Mouse (Mus musculus) T-helper 1 cell (primary cell): ENCODE data around the gene Cacng1.

ENCODE experiments used
- in situ Hi-C: fragments of 300-600 bp; cut with MboI, MseI; formaldehyde crosslinking; loops from one replicate; pipeline ENCODE4 v1.15.1; 2025; ENCODE audit warnings: high pct_unique_total_duplicates

Gene Cacng1

GRCm38 (mm10) chr11:107707897-107708610 is 8.3 kb downstream of the Cacng1 start:
- in situ Hi-C loops: no loop called here

- in situ Hi-C loops: no loop called here
Observed at GRCm38 (mm10) chr11:107705476-107706074, 10.7 kb downstream of the Cacng1 start.

- in situ Hi-C loops: no loop called here
Observed at GRCm38 (mm10) chr11:107705060-107705459, 11.3 kb downstream of the Cacng1 start.

DNA sequence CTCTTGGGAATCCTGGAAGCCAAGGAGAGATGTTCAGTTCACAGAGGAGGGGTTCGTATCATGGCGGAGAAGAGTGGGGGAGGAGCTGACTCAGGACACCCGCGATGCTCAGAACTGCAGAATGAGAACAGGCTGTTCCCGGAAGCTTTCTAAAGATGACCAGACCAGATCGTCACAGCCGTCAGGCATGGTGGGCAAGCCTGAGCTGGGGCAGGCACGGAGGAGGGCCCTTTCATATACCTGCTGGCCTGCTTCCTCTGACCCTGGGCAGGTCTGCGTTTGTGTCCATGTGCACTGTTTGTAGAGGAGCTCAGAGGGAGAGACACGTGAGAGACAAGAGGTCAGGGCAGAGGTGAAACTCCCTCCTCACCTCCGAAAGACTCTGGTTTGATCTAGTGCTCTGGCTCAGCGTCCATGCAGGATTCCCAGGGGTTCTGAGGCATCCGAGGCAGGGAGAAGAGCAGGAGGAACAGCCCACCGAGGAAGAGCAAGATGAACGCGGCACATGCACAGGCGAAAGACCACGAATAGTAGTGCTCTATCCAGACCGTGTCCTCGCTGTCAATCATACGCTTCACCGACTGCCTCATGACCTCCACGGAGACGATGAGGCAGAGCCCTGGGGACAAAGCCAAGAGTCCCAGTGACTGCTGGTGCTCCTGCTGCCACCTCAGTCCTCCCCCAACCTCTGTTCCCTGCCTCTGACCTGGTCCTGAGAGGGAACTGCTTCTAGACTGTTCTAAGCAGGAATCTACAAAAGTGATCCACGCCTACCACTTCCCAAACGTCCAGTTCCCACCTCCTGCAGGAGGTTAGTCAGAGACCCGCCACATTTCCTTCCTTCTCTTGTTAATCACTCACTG is 12.8 kb downstream of the Cacng1 start:
- in situ Hi-C loops: loop anchor here (5.0 kb wide), 1 partner anchor 186 kb away; no protein-coding TSS in a partner anchor

GRCm38 (mm10) chr11:107699967-107700366 is 16.4 kb downstream of the Cacng1 start:
- in situ Hi-C loops: loop anchor here (5.0 kb wide), 1 partner anchor 183 kb away; no protein-coding TSS in a partner anchor

DNA sequence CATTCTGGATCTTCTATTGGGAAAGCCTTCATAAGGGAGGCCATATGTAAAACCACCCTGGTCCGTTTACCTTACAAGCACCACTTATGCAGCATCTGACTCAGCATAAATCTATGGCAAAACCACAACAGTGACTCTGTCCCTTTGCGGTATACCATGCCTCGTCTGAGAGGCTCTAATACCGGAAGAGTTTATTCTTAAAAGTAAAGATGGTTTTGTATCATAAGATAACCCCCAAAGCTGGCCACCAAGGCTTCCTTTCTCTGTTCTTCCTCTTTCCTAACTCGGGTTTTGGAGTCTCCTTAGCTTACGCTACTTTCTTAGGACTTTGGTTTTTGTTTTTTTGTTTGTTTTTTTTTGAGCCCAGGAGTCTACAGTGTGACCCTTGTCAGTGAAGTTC is 23.0 kb downstream of the Cacng1 start:
- in situ Hi-C loops: no loop called here

DNA sequence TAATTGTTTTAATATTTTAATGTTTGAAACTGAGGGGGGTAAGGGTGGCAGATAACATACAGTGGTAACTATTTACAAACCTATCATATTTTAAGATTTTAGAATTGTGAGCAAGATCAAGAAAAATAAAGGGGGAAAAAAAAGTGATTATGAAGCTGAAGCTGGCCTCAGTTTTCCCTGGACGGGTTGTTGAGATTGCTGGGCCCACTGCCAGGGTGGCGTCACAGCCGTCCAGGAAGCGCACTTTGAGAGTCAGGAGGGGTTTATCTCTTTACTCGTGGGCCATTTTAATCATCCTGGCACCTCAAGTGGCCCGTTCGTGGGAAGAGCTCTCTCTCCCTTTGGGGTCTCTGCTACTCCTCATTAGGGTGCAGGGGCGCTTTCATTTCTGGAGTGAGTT is 24.8 kb downstream of the Cacng1 start:
- in situ Hi-C loops: no loop called here

- in situ Hi-C loops: no loop called here
Observed at GRCm38 (mm10) chr11:107688480-107688879, 27.8 kb downstream of the Cacng1 start.

- in situ Hi-C loops: no loop called here
Observed at GRCm38 (mm10) chr11:107686290-107686689, 30.0 kb downstream of the Cacng1 start.

- in situ Hi-C loops: no loop called here
Observed at GRCm38 (mm10) chr11:107683544-107684465, 32.5 kb downstream of the Cacng1 start.

- in situ Hi-C loops: no loop called here
Observed at GRCm38 (mm10) chr11:107682694-107683355, 33.5 kb downstream of the Cacng1 start.

DNA sequence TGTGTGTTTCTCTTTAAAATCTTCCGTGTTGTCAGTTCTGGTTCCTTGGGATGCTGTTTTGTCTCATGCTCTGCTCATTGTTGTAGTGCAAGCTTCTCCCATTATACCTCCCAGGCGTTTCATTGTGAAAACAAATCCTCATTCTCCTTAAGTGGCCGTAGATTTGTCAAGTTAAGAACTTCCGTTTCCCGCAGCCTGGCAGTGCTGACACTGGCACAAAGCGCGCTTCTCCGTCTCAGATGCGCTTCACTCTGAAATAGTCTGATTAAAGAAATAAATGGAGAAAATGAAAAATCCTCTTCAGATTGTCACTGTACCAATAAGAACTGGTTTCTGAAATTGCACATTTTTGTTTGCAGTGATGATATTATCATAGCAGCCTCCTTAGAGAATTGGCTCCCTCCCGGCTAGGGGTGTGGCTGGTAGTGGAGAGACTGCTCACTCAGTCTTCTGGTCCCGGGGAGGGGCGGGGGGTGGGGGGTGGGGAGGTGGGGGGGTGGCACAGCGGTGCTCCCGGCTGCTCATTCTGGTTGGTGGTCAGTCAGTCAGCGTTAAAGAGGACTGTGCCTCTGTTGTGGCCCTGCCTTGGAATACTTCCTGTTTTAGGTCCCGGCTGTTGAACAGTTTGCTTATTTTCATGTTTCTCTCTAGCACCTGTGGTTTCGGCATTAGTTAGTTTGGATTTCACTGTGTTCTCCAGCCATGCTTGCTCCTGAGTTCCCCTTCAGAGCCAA is 39.9 kb downstream of the Cacng1 start:
- in situ Hi-C loops: no loop called here

- in situ Hi-C loops: no loop called here
Observed at GRCm38 (mm10) chr11:107675246-107675645, 41.1 kb downstream of the Cacng1 start.

- in situ Hi-C loops: no loop called here
Observed at GRCm38 (mm10) chr11:107674601-107675000, 41.7 kb downstream of the Cacng1 start.

DNA sequence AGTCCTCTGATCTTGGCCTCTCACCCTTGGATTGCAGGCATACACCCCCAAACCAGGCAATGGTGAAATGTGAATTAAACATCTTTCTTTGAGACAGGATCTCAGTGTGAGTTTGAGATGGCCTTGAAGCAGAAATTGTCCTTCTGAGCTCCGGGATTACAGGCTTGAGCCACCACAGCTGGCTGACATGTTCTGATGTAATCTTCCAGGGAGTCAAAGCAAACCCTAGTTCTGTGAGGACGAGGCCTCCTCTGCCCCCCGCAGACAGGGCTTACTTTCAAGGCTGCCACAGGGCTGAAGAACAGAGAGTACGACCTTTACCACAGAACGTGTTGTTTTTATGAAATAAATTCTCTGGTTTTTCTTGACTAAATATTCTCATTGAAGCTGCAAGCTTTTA is 42.3 kb downstream of the Cacng1 start:
- in situ Hi-C loops: no loop called here

DNA sequence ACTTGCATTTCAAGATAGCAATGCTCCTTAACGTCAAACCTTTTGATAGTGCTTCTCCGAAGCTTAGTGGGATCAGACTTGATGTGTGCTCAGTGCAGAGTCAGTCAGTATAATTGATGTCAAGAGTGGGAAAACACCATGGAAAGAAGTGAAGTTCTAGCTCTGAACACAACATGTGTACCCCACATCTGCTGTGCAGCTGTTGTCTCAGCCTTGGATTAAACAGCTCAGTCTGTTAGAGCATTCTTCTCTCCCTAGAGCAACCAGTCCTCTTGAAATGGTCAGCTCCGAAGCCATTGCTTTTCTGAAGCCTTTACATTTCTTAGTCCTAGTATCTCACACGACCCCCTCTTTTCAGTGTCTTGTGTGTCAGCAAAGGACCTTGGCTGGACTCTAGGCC is 47.3 kb downstream of the Cacng1 start:
- in situ Hi-C loops: no loop called here

DNA sequence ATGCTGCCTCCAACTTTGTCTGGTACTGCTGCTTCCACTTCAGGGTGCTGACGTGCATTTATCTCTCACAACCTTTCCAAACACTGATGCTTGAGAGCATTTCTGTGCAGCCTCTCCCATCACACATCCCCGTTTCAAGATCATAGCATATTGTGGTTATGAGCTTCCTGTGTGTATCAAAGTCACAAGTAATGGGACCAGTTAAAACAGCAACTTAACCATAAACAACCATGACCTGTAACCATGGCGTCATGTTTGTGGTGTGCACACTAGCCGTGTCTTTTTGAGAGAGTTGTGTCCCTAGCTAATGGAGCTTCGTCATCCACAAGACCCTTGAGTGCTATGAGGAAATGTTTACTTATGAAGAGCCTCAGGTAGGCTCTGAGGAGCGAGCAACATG is 48.1 kb downstream of the Cacng1 start:
- in situ Hi-C loops: no loop called here

DNA sequence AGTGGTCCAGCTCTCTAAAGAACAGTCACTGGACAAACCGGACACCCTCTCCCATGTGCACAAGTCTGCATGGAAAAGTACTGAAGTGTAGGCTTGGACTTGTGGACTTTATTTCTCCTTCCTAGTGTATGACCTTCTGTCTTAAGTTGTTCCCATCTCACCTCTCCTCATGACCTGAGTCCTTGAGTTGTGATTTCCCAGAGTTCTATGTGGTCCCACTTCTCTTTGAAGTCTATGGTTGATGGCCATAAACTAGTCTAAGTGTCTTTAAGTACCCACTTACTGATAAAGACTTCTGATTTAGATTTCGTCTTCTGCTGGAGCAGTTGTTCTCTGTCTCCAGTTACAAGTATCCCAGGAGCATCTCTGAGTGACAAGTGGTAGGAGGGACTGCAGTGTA is 48.8 kb downstream of the Cacng1 start:
- in situ Hi-C loops: no loop called here

DNA sequence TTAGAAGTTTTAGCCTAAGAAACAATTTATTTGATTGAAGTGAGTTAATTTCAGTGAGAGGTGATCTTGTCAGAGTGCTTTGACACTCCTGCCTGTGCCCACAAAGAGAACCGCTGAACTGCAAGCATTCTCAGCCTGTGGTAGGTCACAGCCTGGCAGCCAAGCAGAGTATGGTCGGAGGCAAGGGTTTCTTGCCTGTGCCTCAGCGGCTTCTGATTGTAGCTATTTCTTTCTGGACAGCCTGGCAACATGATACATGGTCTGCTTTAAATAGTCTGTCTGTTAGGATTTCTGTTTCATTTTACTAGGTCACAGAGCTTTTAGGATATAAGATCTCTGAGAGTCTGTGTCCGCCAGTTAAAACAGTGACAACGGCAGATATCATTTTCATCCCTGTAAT is 53.7 kb downstream of the Cacng1 start:
- in situ Hi-C loops: no loop called here

DNA sequence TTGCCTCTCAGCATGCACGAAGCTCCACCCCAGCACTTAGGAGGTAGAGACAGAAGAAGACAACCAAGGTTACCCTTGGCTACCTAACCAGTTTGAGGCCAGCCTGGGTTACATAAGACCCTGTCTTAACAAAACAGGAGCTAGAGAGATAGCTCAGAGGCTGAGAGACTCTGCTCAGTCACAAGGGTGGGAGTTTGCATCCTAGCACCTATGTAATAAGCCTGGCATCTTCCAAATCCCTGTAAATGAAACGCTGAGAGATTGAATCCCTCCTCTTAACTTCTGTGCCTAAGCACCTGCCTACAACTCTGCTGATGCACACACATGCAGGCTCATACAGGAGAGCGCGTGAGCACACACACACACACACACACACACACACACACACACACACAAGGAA is 55.9 kb downstream of the Cacng1 start:
- in situ Hi-C loops: no loop called here
